Mouse (Mus musculus): Measurements from ENCODE around the gene Gm4216. TPM values are rescaled to one million over a fixed set of nuclear protein-coding genes. Genes with fewer than 3 reads are reported as not detected.
"Not testable (repeated sequence)": the region's sequence is repeated elsewhere in the genome, so short reads cannot be mapped to it uniquely, and the experiment has no call there.

Gm4216 gene
- not detected in 2 replicates for polyA plus RNA-seq (2014; fragmentation: Nextera tagmentation; extraction: Ambion mirVana)

DNA sequence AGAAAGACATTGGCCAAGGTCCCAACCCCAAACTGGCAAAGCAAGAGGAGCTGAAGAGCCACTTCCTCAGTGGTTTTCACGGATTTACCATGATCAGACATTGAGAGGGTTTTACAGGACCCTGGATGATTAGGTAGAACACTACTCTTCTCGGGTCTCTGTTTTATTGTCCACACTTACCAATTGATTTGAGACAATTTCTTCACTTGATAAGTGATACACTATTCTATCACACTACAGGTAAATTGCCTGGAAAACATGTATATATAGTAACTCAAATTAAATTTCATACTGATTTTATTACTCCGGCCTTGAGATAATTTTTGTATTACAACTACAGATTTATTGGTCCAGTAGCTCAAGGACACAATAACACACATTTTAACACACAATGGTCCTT is at the start of gene Gm4216:
Gm4216 (minus strand) TSS at position 101 of the 400 bp plus-strand sequence.
- not testable (repeated sequence) for ATAC-seq (ENCODE audit: insufficient number of reproducible peaks, insufficient read depth, low FRiP score, low read depth); H3K4me1 ChIP-seq (ENCODE audit: control insufficient read depth, insufficient read depth, low read length); H3K27ac ChIP-seq (ENCODE audit: low read length); H3K4me2 ChIP-seq (replicated peaks; ENCODE audit: low read depth, low read length); H3K9ac ChIP-seq (replicated peaks; ENCODE audit: low read depth, low read length); H3K9me3 ChIP-seq (ENCODE audit: control insufficient read depth, low read depth, low read length); H3K4me3 ChIP-seq (ENCODE audit: low read depth, low read length); H3K27me3 ChIP-seq (ENCODE audit: control insufficient read depth, insufficient read depth, low read length); H3K36me3 ChIP-seq (ENCODE audit: control insufficient read depth, insufficient read depth, low read length)
- no CpG with 5 or more reads among the region's 3 CpGs for WGBS

DNA sequence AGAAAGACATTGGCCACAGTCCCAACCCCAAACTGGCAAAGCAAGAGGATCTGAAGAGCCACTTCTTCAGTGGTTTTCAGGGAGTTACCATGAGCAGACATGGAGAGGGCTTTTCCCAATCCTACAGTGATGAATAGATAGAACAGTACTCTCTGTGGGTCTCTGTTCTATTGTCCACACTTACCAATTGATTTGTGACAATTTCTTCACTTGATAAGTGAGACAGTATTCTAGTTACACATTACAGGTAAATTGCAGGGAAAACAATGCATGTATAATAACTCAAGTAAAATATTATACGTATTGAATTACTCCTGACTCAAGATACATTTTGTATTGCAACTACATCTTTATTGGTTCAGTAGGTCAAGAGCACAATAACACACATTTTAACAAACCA is 47.6 kb upstream of the Gm4216 start, which contains the start of gene Gm8720:
Gm8720 (minus strand) TSS at position 101 of the 400 bp plus-strand sequence.
- not testable (repeated sequence) for H3K9ac ChIP-seq (replicated peaks; ENCODE audit: low read depth, low read length); H3K27me3 ChIP-seq (ENCODE audit: control insufficient read depth, insufficient read depth, low read length); H3K27ac ChIP-seq (ENCODE audit: low read length); ATAC-seq (ENCODE audit: insufficient number of reproducible peaks, insufficient read depth, low FRiP score, low read depth); H3K36me3 ChIP-seq (ENCODE audit: control insufficient read depth, insufficient read depth, low read length); H3K4me2 ChIP-seq (replicated peaks; ENCODE audit: low read depth, low read length); H3K4me3 ChIP-seq (ENCODE audit: low read depth, low read length); H3K4me1 ChIP-seq (ENCODE audit: control insufficient read depth, insufficient read depth, low read length); H3K9me3 ChIP-seq (ENCODE audit: control insufficient read depth, low read depth, low read length)
- no CpG with 5 or more reads among the region's 1 CpGs for WGBS

GRCm38 (mm10) chr7:23055240-23055639 is 35.5 kb upstream of the Gm4216 start, which contains the start of gene Vmn1r163:
Gene Vmn1r163, plus strand, starts transcription at chr7:23055540.
- H3K4me1 ChIP-seq (ENCODE audit: control insufficient read depth, insufficient read depth, low read length); H3K9ac ChIP-seq (replicated peaks; ENCODE audit: low read depth, low read length); H3K4me2 ChIP-seq (replicated peaks; ENCODE audit: low read depth, low read length); H3K4me3 ChIP-seq (ENCODE audit: low read depth, low read length); ATAC-seq (ENCODE audit: insufficient number of reproducible peaks, insufficient read depth, low FRiP score, low read depth); H3K27ac ChIP-seq (ENCODE audit: low read length); H3K9me3 ChIP-seq (ENCODE audit: control insufficient read depth, low read depth, low read length); H3K27me3 ChIP-seq (ENCODE audit: control insufficient read depth, insufficient read depth, low read length); H3K36me3 ChIP-seq (ENCODE audit: control insufficient read depth, insufficient read depth, low read length): not testable (repeated sequence)
- no CpG with 5 or more reads among the region's 1 CpGs for WGBS

DNA sequence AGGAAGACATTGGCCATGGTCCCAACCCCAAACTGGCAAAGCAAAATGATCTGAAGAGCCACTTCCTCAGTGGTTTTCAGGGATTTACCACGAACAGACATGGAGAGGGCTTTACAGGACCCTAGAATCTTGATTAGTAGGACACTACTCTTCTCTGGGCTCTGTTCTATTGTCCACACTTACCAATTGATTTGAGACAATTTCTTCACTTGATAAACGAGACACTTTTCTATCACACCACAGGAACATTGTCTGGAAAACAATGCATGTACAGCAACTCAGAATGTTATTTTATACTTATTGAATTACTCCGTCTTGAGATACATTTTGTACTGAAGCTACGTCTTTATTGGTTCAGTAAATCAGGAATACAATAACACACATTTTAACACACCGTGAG is 35.1 kb downstream of the Gm4216 start, which contains the start of gene Gm4214:
Gm4214 (minus strand) TSS at position 101 of the 400 bp plus-strand sequence.
- H3K27me3 ChIP-seq (ENCODE audit: control insufficient read depth, insufficient read depth, low read length); ATAC-seq (ENCODE audit: insufficient number of reproducible peaks, insufficient read depth, low FRiP score, low read depth); H3K4me3 ChIP-seq (ENCODE audit: low read depth, low read length); H3K9me3 ChIP-seq (ENCODE audit: control insufficient read depth, low read depth, low read length); H3K27ac ChIP-seq (ENCODE audit: low read length); H3K9ac ChIP-seq (replicated peaks; ENCODE audit: low read depth, low read length); H3K4me1 ChIP-seq (ENCODE audit: control insufficient read depth, insufficient read depth, low read length); H3K36me3 ChIP-seq (ENCODE audit: control insufficient read depth, insufficient read depth, low read length); H3K4me2 ChIP-seq (replicated peaks; ENCODE audit: low read depth, low read length): not testable (repeated sequence)
- no CpG with 5 or more reads among the region's 5 CpGs for WGBS

Other genes starting within 250 kb of the Gm4216 start
- gene Vmn1r158, start 229.1 kb downstream of the Gm4216 start, polyA plus RNA-seq (2014; fragmentation: Nextera tagmentation; extraction: Ambion mirVana) = not detected in 2 replicates
- not detected in 2 replicates for gene Vmn1r159, start 176.3 kb downstream of the Gm4216 start, polyA plus RNA-seq (2014; fragmentation: Nextera tagmentation; extraction: Ambion mirVana)
- gene Vmn1r160, start 148.7 kb downstream of the Gm4216 start, polyA plus RNA-seq (2014; fragmentation: Nextera tagmentation; extraction: Ambion mirVana) = not detected in 2 replicates
- gene Gm4214, start 35.2 kb downstream of the Gm4216 start, polyA plus RNA-seq (2014; fragmentation: Nextera tagmentation; extraction: Ambion mirVana) = not detected in 2 replicates
- not detected in 2 replicates for gene Vmn1r163, start 35.6 kb upstream of the Gm4216 start, polyA plus RNA-seq (2014; fragmentation: Nextera tagmentation; extraction: Ambion mirVana)
- not detected in 2 replicates for gene Gm8720, start 47.5 kb upstream of the Gm4216 start, polyA plus RNA-seq (2014; fragmentation: Nextera tagmentation; extraction: Ambion mirVana)
- not detected in 2 replicates for gene Gm10662, start 124.6 kb upstream of the Gm4216 start, polyA plus RNA-seq (2014; fragmentation: Nextera tagmentation; extraction: Ambion mirVana)
- gene Vmn1r165, start 197.4 kb upstream of the Gm4216 start, polyA plus RNA-seq (2014; fragmentation: Nextera tagmentation; extraction: Ambion mirVana) = not detected in 2 replicates
- not detected in 2 replicates for gene Vmn1r166, start 231.8 kb upstream of the Gm4216 start, polyA plus RNA-seq (2014; fragmentation: Nextera tagmentation; extraction: Ambion mirVana)

All from stomach, embryonic 14.5 days (tissue).